ENCODE assay signal across 30 mouse cellular contexts in genomic region chr2:31075168-31075567, GRCm38 (mm10).
DNase-seq lines count a peak whose midpoint lies in the region; ATAC-seq and TF ChIP-seq lines count a peak whose summit lies in the region.
"Had no signal": no experiment of that assay in that cellular context is flagged by ENCODE, and none has a peak within 500 bp of the region (broad histone marks: within the 10 kb centered on the region; RNA-seq: fewer than 3 reads in every experiment).

No protein-coding gene starts in this region.

- H3K4me1 ChIP-seq in bone marrow macrophage, adult 2 months (ENCODE audit: control insufficient read depth, insufficient read depth, low read length), result peaks cover 41% of the 10 kb centered on the region
- H3K4me1 ChIP-seq: embryonic facial prominence, embryonic 12.5 days; forebrain, embryonic 15.5 days; hindbrain, embryonic 15.5 days; limb, embryonic 13.5 days; midbrain, embryonic 12.5 days; neural tube, embryonic 13.5 days; stomach, embryonic 15.5 days had no signal

- H3K4me3 ChIP-seq in bone marrow macrophage, adult 2 months (ENCODE audit: insufficient read depth, low read length), result no peak overlapping the region; the same call in 1 of the 2 replicates
- H3K4me3 ChIP-seq: embryonic facial prominence, embryonic 12.5 days; forebrain, embryonic 15.5 days; hindbrain, embryonic 10.5 days; hindbrain, embryonic 15.5 days; layer of hippocampus, adult 2 months; limb, embryonic 13.5 days; megakaryocyte, embryonic 14.5 days; midbrain, embryonic 12.5 days; myocyte; neural tube, embryonic 13.5 days; stomach, embryonic 15.5 days had no signal

- ATAC-seq in megakaryocyte, adult 5-6 weeks (ENCODE audit: poor library complexity, severe bottlenecking), result peak; percentile 61
- ATAC-seq: forebrain, embryonic 15.5 days; inflammation-experienced regulatory T-cells, adult 6 months had no signal

- no peak for TF ChIP-seq CTCF in bone marrow macrophage, adult 2 months (IDR thresholded peaks at IDR 0.05; ENCODE audit: low read depth, low read length)

- TF ChIP-seq POLR2A in bone marrow macrophage, adult 2 months (IDR thresholded peaks at IDR 0.05; ENCODE audit: borderline replicate concordance, low read depth, low read length), result no peak

- H3K27ac ChIP-seq in bone marrow macrophage, adult 2 months (ENCODE audit: insufficient read depth, low read depth, low read length), result peak overlapping the region; percentile 100
- H3K27ac ChIP-seq: embryonic facial prominence, embryonic 12.5 days; forebrain, embryonic 15.5 days; hindbrain, embryonic 10.5 days; hindbrain, embryonic 15.5 days; limb, embryonic 13.5 days; midbrain, embryonic 12.5 days; neural tube, embryonic 13.5 days; stomach, embryonic 15.5 days had no signal

- DNase-seq in 416B (ENCODE audit: low read depth) (peak; percentile 69), A20 (ENCODE audit: low read depth, low spot score) (peak; percentile 71)
- no peak for DNase-seq in spleen, postnatal 4 days (ENCODE audit: low spot score in 2 of 2)
- DNase-seq in layer of hippocampus, postnatal 36 days, result no peak
- DNase-seq in right cerebral cortex, adult 2 months (ENCODE audit: low spot score in 2 of 2), result no peak
- DNase-seq: adrenal gland, postnatal 25 days; cerebellum, adult 11 months; cerebellum, adult 9-10 months; cerebellum, postnatal 36 days; embryo, embryonic 11 days; gastrocnemius, postnatal 10 days; heart, postnatal 14 days; kidney, adult 18-20 months; kidney, postnatal 36 days; lung, adult 18-20 months; lung, postnatal 14 days had no signal

Comparison
In these comparisons a context has a peak if more than half of its experiments do, and no peak if none do; other contexts are left out.
1. DNase-seq: peak in 416B (single experiment) and A20 (single experiment); none in spleen, postnatal 4 days (0 of 2), layer of hippocampus, postnatal 36 days (0 of 2) and right cerebral cortex, adult 2 months (0 of 2).